Mouse (Mus musculus) erythroblast, embryonic 14.5 days (primary cell): ENCODE data around the gene H3f3a.

ENCODE experiments used
- GATA1 ChIP-seq: IDR thresholded peaks from 2 replicates; pipeline ENCODE4 v1.6.1; 2012; ENCODE audit warnings: low read length, inconsistent platforms, mixed read lengths
- TAL1 ChIP-seq: IDR thresholded peaks from 3 replicates; pipeline ENCODE4 v1.6.1; 2012; ENCODE audit warnings: low read length, inconsistent platforms, mixed read lengths

GRCm38 (mm10) chr1:180782906-180783579 is 30.7 kb downstream of the H3f3a start:
- TF ChIP-seq GATA1 (no peak), TAL1 (no peak)
